Mouse (Mus musculus): Measurements from ENCODE around the gene Eif2b2. TPM values are rescaled to one million over a fixed set of nuclear protein-coding genes. Genes with fewer than 3 reads are reported as not detected.

The Eif2b2 gene
- polyA plus RNA-seq, 1 experiment from 2014 or later, result 76.8 TPM

DNA sequence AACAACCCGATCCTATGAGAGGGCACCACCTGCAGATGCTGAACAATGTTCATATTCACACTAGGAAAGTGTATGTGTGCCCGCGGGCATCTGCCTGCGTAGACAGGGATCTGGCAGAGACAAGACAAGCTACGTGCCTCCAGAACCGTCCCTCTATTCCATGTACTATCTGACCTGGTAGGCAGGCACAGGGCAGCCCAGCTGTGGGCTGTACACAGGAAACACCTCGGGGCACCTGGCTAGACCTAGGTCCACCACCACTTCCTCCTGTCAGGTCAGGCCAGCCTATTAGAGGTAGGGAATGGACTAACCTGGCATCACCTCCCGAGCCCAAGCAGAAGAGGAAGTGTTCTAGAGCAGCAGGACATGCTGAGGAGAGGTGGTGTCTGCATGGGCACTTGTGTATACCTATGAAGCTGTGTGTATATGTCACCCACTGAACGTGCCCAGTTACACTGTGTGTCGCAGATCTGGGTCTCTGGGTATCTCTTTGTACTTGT lies 41.5 kb upstream of the Eif2b2 start, which contains the start of gene Pgf:
Gene Pgf, minus strand, starts transcription at position 51 of the 500 bp plus-strand sequence.
- Histone ChIP-seq H3K9me3 (ENCODE audit: control insufficient read depth, low read length) (no peaks in the 10 kb centered on the region), H3K9ac (replicated peaks; ENCODE audit: low read depth, low read length) (peak within 1 kb of the TSS; percentile 8), H3K36me3 (ENCODE audit: control insufficient read depth, insufficient read depth, low read length) (no peaks in the 10 kb centered on the region), H3K27ac (ENCODE audit: low read depth, low read length) (no peak within 1 kb of the TSS), H3K27me3 (ENCODE audit: control insufficient read depth, insufficient read depth, low read length) (no peaks in the 10 kb centered on the region), H3K4me1 (ENCODE audit: control insufficient read depth, insufficient read depth, low read length) (peaks cover 24% of the 10 kb centered on the region; the same call in 1 of the 2 replicates), H3K4me2 (ENCODE audit: low read depth, low read length) (peak within 1 kb of the TSS; percentile 51), H3K4me3 (ENCODE audit: low read depth, low read length) (peak within 1 kb of the TSS; percentile 16)
- 79% methylated on average over 10 of the region's 10 CpGs for WGBS
- ATAC-seq (ENCODE audit: low read depth), result no peak

DNA sequence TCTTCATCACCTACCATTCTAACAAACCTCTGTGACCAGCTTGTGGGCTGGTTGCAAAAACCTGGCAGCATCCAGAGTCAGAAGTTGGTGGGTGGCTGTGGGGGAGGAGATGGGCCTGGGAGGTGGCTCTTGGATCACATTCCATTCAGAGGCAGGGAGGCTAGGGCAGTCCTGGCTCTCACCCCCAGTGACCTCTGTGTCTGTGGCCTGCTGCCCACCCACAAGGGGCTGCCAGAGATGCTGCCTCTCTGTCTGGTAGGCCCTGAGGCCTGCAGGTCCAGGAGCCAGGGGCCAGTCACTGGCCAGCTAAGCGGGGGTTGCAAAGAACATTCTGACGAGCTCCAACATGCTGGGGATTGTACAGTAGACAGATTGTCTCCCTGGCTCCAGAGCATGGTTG lies 41.0 kb upstream of the Eif2b2 start:
- no peak overlapping the region for H3K27ac ChIP-seq (ENCODE audit: low read depth, low read length)
- no peak overlapping the region for H3K4me2 ChIP-seq (ENCODE audit: low read depth, low read length)
- H3K9ac ChIP-seq (replicated peaks; ENCODE audit: low read depth, low read length), result no peak overlapping the region
- no peaks in the 10 kb centered on the region for H3K9me3 ChIP-seq (ENCODE audit: control insufficient read depth, low read length)
- no peaks in the 10 kb centered on the region for H3K36me3 ChIP-seq (ENCODE audit: control insufficient read depth, insufficient read depth, low read length)
- ATAC-seq (ENCODE audit: low read depth), result no peak
- peaks cover 24% of the 10 kb centered on the region; the same call in 1 of the 2 replicates for H3K4me1 ChIP-seq (ENCODE audit: control insufficient read depth, insufficient read depth, low read length)
- H3K27me3 ChIP-seq (ENCODE audit: control insufficient read depth, insufficient read depth, low read length), result no peaks in the 10 kb centered on the region
- 88% methylated on average over 2 of the region's 2 CpGs for WGBS
- H3K4me3 ChIP-seq (ENCODE audit: low read depth, low read length), result no peak overlapping the region

DNA sequence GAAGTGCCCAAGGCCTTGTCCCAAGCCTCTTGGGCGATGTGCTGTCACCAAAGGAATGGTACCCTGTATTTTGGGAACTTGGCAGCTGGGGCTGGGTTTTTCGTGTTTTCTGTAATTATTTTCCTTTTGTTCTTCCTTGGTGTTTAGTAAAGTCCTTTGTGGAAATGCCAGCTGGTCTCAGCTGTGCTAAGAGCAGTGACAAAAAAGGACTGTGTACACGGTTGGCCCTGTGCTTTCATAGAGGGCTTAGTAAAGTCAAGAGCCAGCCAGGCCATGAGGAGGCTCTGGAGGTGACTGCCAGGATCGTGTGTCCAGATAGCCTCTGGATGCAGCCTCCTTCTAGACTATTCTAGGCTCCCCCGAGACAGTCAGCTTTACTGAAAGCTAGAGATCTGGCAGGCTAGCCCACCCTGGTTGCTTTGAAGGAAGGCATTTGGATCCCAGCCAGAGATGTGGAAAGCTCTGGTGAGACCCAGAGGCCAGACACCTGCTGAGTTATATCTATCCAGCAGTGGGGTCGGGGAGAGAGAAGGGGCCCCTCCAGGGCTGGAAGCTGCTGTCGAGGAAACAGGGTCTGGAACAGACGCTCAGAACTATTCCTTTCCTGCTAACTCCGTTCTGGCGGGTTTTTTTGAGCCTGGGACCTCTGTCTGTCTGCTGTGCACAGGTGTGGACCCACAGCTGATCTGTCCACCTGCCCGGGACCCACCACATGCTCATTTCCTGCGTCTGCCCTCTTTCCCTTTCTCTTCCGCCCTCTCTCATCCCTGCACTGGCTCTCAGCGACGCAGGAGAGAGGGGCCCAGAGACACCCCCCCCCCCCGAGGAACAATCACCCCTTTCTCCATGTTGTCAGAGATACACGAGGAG lies 37.6 kb upstream of the Eif2b2 start:
- no peak overlapping the region for H3K27ac ChIP-seq (ENCODE audit: low read depth, low read length)
- H3K4me1 ChIP-seq (ENCODE audit: control insufficient read depth, insufficient read depth, low read length), result peaks cover 12% of the 10 kb centered on the region; the same call in 1 of the 2 replicates
- H3K9me3 ChIP-seq (ENCODE audit: control insufficient read depth, low read length), result no peaks in the 10 kb centered on the region
- no peak overlapping the region for H3K9ac ChIP-seq (replicated peaks; ENCODE audit: low read depth, low read length)
- H3K4me2 ChIP-seq (ENCODE audit: low read depth, low read length), result no peak overlapping the region
- H3K4me3 ChIP-seq (ENCODE audit: low read depth, low read length), result no peak overlapping the region
- H3K36me3 ChIP-seq (ENCODE audit: control insufficient read depth, insufficient read depth, low read length), result no peaks in the 10 kb centered on the region
- peak; percentile 23; the same call in 1 of the 2 replicates for ATAC-seq (ENCODE audit: low read depth)
- WGBS, result 20% methylated on average over 17 of the region's 17 CpGs
- no peaks in the 10 kb centered on the region for H3K27me3 ChIP-seq (ENCODE audit: control insufficient read depth, insufficient read depth, low read length)

- Histone ChIP-seq H3K4me1 (ENCODE audit: control insufficient read depth, insufficient read depth, low read length) (peaks cover 7% of the 10 kb centered on the region; the same call in 1 of the 2 replicates), H3K27ac (ENCODE audit: low read depth, low read length) (no peak overlapping the region), H3K4me3 (ENCODE audit: low read depth, low read length) (no peak overlapping the region), H3K9me3 (ENCODE audit: control insufficient read depth, low read length) (no peaks in the 10 kb centered on the region), H3K9ac (replicated peaks; ENCODE audit: low read depth, low read length) (no peak overlapping the region), H3K4me2 (ENCODE audit: low read depth, low read length) (no peak overlapping the region), H3K36me3 (ENCODE audit: control insufficient read depth, insufficient read depth, low read length) (no peaks in the 10 kb centered on the region), H3K27me3 (ENCODE audit: control insufficient read depth, insufficient read depth, low read length) (no peaks in the 10 kb centered on the region)
- ATAC-seq (ENCODE audit: low read depth), result 0 out of 2 replicates have a peak, but pooled peaks have one; percentile 14
- WGBS, result 3% methylated on average over 8 of the region's 8 CpGs
These were observed 37.0 kb upstream of the Eif2b2 start for GRCm38 (mm10) chr12:85182345-85182643.

GRCm38 (mm10) chr12:85182898-85183297 lies 36.4 kb upstream of the Eif2b2 start:
- H3K4me1 ChIP-seq (ENCODE audit: control insufficient read depth, insufficient read depth, low read length), result peaks cover 6% of the 10 kb centered on the region; the same call in 1 of the 2 replicates
- no peaks in the 10 kb centered on the region for H3K9me3 ChIP-seq (ENCODE audit: control insufficient read depth, low read length)
- H3K27ac ChIP-seq (ENCODE audit: low read depth, low read length), result no peak overlapping the region
- no peak overlapping the region for H3K9ac ChIP-seq (replicated peaks; ENCODE audit: low read depth, low read length)
- H3K4me2 ChIP-seq (ENCODE audit: low read depth, low read length), result no peak overlapping the region
- H3K4me3 ChIP-seq (ENCODE audit: low read depth, low read length), result no peak overlapping the region
- no peak for ATAC-seq (ENCODE audit: low read depth)
- H3K36me3 ChIP-seq (ENCODE audit: control insufficient read depth, insufficient read depth, low read length), result no peaks in the 10 kb centered on the region
- H3K27me3 ChIP-seq (ENCODE audit: control insufficient read depth, insufficient read depth, low read length), result no peaks in the 10 kb centered on the region
- WGBS, result 63% methylated on average over 5 of the region's 5 CpGs

DNA sequence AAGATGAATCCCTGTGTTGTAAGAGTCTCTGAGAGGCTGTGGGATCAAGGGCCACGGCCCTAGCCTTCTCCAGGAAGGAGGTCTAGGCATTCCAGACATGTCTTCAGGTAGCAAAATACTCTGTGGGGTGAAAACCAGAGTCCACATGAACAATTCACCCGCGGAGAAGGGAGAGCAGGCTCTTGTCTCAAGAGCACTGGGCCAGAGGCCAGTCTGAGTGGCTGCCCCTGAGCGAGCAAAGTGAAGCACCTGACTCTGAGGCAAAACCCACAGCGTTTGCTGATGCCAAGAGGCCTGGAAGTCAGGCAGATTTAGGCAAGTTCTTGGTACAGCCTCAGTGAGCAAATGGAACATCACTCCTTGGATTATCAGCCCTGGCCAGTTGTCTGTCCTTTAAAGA lies 35.2 kb upstream of the Eif2b2 start:
- Histone ChIP-seq H3K9me3 (ENCODE audit: control insufficient read depth, low read length) (no peaks in the 10 kb centered on the region), H3K9ac (replicated peaks; ENCODE audit: low read depth, low read length) (no peak overlapping the region), H3K4me3 (ENCODE audit: low read depth, low read length) (no peak overlapping the region), H3K4me2 (ENCODE audit: low read depth, low read length) (no peak overlapping the region), H3K27me3 (ENCODE audit: control insufficient read depth, insufficient read depth, low read length) (no peaks in the 10 kb centered on the region), H3K27ac (ENCODE audit: low read depth, low read length) (no peak overlapping the region), H3K4me1 (ENCODE audit: control insufficient read depth, insufficient read depth, low read length) (peaks cover 6% of the 10 kb centered on the region; the same call in 1 of the 2 replicates), H3K36me3 (ENCODE audit: control insufficient read depth, insufficient read depth, low read length) (no peaks in the 10 kb centered on the region)
- WGBS, result 67% methylated on average over 5 of the region's 5 CpGs
- no peak for ATAC-seq (ENCODE audit: low read depth)

GRCm38 (mm10) chr12:85185810-85186209 lies 33.5 kb upstream of the Eif2b2 start:
- no peak for ATAC-seq (ENCODE audit: low read depth)

DNA sequence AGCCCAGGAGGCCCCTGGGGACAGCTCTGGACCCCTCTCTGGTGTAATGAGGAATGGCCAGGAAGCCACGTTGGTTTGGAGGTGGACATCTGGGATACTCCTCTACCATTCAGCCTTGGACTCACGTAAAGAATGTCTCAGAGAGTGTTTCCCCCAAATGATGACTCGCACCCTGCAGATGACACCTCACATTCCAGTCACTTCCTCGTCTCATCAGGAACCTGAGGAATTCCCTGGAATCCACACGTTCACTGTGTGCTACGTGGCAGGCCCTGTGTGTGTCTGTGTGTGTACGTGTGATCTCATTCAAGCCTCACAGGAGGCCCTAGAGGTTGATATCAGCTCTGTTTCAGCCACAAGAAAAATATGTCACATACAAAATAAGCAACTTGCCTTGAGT lies 32.9 kb upstream of the Eif2b2 start:
- 78% methylated on average over 7 of the region's 7 CpGs for WGBS
- Histone ChIP-seq H3K27ac (ENCODE audit: low read depth, low read length) (no peak overlapping the region), H3K27me3 (ENCODE audit: control insufficient read depth, insufficient read depth, low read length) (no peaks in the 10 kb centered on the region), H3K4me3 (ENCODE audit: low read depth, low read length) (no peak overlapping the region), H3K9me3 (ENCODE audit: control insufficient read depth, low read length) (no peaks in the 10 kb centered on the region), H3K9ac (replicated peaks; ENCODE audit: low read depth, low read length) (no peak overlapping the region), H3K4me2 (ENCODE audit: low read depth, low read length) (no peak overlapping the region), H3K4me1 (ENCODE audit: control insufficient read depth, insufficient read depth, low read length) (peaks cover 6% of the 10 kb centered on the region; the same call in 1 of the 2 replicates), H3K36me3 (ENCODE audit: control insufficient read depth, insufficient read depth, low read length) (no peaks in the 10 kb centered on the region)
- ATAC-seq (ENCODE audit: low read depth), result no peak

More at GRCm38 (mm10) chr12:85185810-85186209, 33.5 kb upstream of the Eif2b2 start:
- Histone ChIP-seq H3K27me3 (ENCODE audit: control insufficient read depth, insufficient read depth, low read length) (no peaks in the 10 kb centered on the region), H3K36me3 (ENCODE audit: control insufficient read depth, insufficient read depth, low read length) (no peaks in the 10 kb centered on the region), H3K27ac (ENCODE audit: low read depth, low read length) (no peak overlapping the region), H3K4me1 (ENCODE audit: control insufficient read depth, insufficient read depth, low read length) (peaks cover 6% of the 10 kb centered on the region; the same call in 1 of the 2 replicates), H3K4me2 (ENCODE audit: low read depth, low read length) (no peak overlapping the region), H3K4me3 (ENCODE audit: low read depth, low read length) (no peak overlapping the region), H3K9me3 (ENCODE audit: control insufficient read depth, low read length) (no peaks in the 10 kb centered on the region), H3K9ac (replicated peaks; ENCODE audit: low read depth, low read length) (no peak overlapping the region)
- 59% methylated on average over 8 of the region's 8 CpGs for WGBS

DNA sequence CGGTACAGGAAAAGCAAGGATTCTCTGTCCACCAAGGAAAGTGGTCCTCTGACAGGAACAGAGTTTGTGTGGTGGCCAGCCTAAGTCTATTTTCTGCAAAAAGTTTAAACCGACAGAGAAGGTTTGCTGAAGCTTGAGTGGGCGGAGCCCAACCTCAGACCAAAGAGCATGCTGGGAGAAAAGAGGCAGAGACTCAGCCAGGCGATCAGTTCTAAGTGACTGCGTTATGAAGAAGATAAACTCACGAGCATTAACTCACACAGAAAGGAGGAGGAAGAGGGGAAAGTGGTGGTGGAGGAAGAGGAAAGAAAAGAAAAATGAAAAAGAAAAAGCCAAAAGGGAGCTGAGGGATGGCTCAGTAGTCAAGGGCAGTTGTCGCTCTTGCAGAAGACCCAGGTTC lies 29.0 kb upstream of the Eif2b2 start:
- ATAC-seq (ENCODE audit: low read depth), result no peak
- H3K4me1 ChIP-seq (ENCODE audit: control insufficient read depth, insufficient read depth, low read length), result 0 out of 2 replicates have a peak, but pooled peaks cover 4% of the 10 kb centered on the region
- 77% methylated on average over 7 of the region's 7 CpGs for WGBS

More for the DNA sequence above, 29.0 kb upstream of the Eif2b2 start:
- Histone ChIP-seq H3K4me2 (ENCODE audit: low read depth, low read length) (no peak overlapping the region), H3K9ac (replicated peaks; ENCODE audit: low read depth, low read length) (no peak overlapping the region), H3K27ac (ENCODE audit: low read depth, low read length) (no peak overlapping the region), H3K27me3 (ENCODE audit: control insufficient read depth, insufficient read depth, low read length) (no peaks in the 10 kb centered on the region), H3K36me3 (ENCODE audit: control insufficient read depth, insufficient read depth, low read length) (no peaks in the 10 kb centered on the region), H3K9me3 (ENCODE audit: control insufficient read depth, low read length) (no peaks in the 10 kb centered on the region), H3K4me3 (ENCODE audit: low read depth, low read length) (no peak overlapping the region)
